Mouse (Mus musculus) erythroblast, embryonic 14.5 days (primary cell): ENCODE measurements around the gene Myo1d. TPM values are rescaled to one million over a fixed set of nuclear protein-coding genes. Genes with fewer than 3 reads are reported as not detected.

ENCODE experiments used
- H3K27me3 ChIP-seq: 2 replicates; pipeline ENCODE4 v1.6.1; 2012; ENCODE audit warnings: inconsistent platforms; ENCODE audit not compliant: control insufficient read depth
- H3K36me3 ChIP-seq: 2 replicates; pipeline ENCODE4 v1.6.1; 2012; ENCODE audit warnings: mild to moderate bottlenecking, inconsistent platforms; ENCODE audit not compliant: control insufficient read depth
- H3K4me1 ChIP-seq: 2 replicates; pipeline ENCODE4 v1.6.1; 2012; ENCODE audit warnings: inconsistent platforms; ENCODE audit not compliant: control insufficient read depth
- H3K4me3 ChIP-seq: replicated peaks from 2 replicates; pipeline ENCODE3; 2012; ENCODE audit warnings: moderate library complexity, mild to moderate bottlenecking, inconsistent platforms
- H3K9me3 ChIP-seq: 2 replicates; pipeline ENCODE4 v1.6.1; 2012; ENCODE audit warnings: low read length, inconsistent platforms, mixed read lengths; ENCODE audit not compliant: control insufficient read depth
- GATA1 ChIP-seq: IDR thresholded peaks from 2 replicates; pipeline ENCODE4 v1.6.1; 2012; ENCODE audit warnings: low read length, inconsistent platforms, mixed read lengths
- TAL1 ChIP-seq: IDR thresholded peaks from 3 replicates; pipeline ENCODE4 v1.6.1; 2012; ENCODE audit warnings: low read length, inconsistent platforms, mixed read lengths
- polyA plus RNA-seq: library from polyadenylated mRNA; stranded (reverse); fragments of >175 nt; gene quantifications from 2 replicates; pipeline ENCODE4 v1.2.3, GENCODE M21; 2012

The Myo1d gene
- polyA plus RNA-seq, 1 experiment = 1.9 TPM

GRCm38 (mm10) chr11:80759023-80759422 is 20.8 kb downstream of the Myo1d start:
- Histone ChIP-seq H3K36me3 (no peaks in the 10 kb centered on the region), H3K4me1 (peaks cover 2% of the 10 kb centered on the region; the same call in 1 of the 2 replicates), H3K4me3 (no peak overlapping the region), H3K27me3 (peaks cover 2% of the 10 kb centered on the region; the same call in 1 of the 2 replicates), H3K9me3 (no peaks in the 10 kb centered on the region)
- TF ChIP-seq TAL1 = no peak
- no peak for TF ChIP-seq GATA1

- no peak for TF ChIP-seq TAL1
- TF ChIP-seq GATA1 = no peak
- Histone ChIP-seq H3K36me3 (no peaks in the 10 kb centered on the region), H3K4me1 (no peaks in the 10 kb centered on the region), H3K4me3 (no peak overlapping the region), H3K27me3 (no peaks in the 10 kb centered on the region), H3K9me3 (no peaks in the 10 kb centered on the region)
Measured at GRCm38 (mm10) chr11:80754201-80754600, 25.6 kb downstream of the Myo1d start.

DNA sequence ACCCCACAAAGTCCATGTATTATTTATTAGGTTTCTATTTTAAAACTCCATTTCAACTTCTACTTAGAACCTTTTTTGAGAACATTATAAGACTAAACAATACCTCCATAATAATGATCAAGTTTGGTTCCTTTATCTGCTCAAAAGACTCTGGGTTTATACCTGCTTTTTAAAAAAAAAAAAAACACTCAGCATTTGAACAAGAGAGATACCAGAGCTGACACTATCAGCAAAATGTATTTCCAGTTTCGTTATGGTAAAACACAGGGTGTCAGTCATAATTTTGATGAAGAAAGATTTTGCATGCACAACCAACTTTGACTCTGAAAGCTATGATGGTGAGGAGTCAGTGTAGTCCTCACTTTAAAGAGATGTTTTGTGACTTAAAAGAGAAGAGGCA is 28.7 kb downstream of the Myo1d start:
- no peaks in the 10 kb centered on the region for H3K36me3 ChIP-seq
- H3K4me3 ChIP-seq = no peak overlapping the region
- H3K4me1 ChIP-seq = no peaks in the 10 kb centered on the region
- H3K27me3 ChIP-seq = no peaks in the 10 kb centered on the region
- H3K9me3 ChIP-seq = no peaks in the 10 kb centered on the region
- no peak for TF ChIP-seq GATA1
- TF ChIP-seq TAL1 = no peak

- H3K36me3 ChIP-seq = no peaks in the 10 kb centered on the region
- H3K4me3 ChIP-seq = no peak overlapping the region
- H3K27me3 ChIP-seq = no peaks in the 10 kb centered on the region
- H3K9me3 ChIP-seq = no peaks in the 10 kb centered on the region
- no peaks in the 10 kb centered on the region for H3K4me1 ChIP-seq
- no peak for TF ChIP-seq TAL1
- no peak for TF ChIP-seq GATA1
Measured at GRCm38 (mm10) chr11:80749187-80749586, 30.6 kb downstream of the Myo1d start.

GRCm38 (mm10) chr11:80745426-80745825 is 34.4 kb downstream of the Myo1d start:
- H3K36me3 ChIP-seq = no peaks in the 10 kb centered on the region
- no peaks in the 10 kb centered on the region for H3K4me1 ChIP-seq
- no peak for TF ChIP-seq TAL1
- no peak for TF ChIP-seq GATA1
- H3K27me3 ChIP-seq = no peaks in the 10 kb centered on the region
- no peaks in the 10 kb centered on the region for H3K9me3 ChIP-seq
- H3K4me3 ChIP-seq = no peak overlapping the region

GRCm38 (mm10) chr11:80743823-80744410 is 35.9 kb downstream of the Myo1d start:
- Histone ChIP-seq H3K4me3 (no peak overlapping the region), H3K4me1 (no peaks in the 10 kb centered on the region), H3K27me3 (no peaks in the 10 kb centered on the region), H3K9me3 (no peaks in the 10 kb centered on the region), H3K36me3 (no peaks in the 10 kb centered on the region)
- no peak for TF ChIP-seq GATA1
- no peak for TF ChIP-seq TAL1

DNA sequence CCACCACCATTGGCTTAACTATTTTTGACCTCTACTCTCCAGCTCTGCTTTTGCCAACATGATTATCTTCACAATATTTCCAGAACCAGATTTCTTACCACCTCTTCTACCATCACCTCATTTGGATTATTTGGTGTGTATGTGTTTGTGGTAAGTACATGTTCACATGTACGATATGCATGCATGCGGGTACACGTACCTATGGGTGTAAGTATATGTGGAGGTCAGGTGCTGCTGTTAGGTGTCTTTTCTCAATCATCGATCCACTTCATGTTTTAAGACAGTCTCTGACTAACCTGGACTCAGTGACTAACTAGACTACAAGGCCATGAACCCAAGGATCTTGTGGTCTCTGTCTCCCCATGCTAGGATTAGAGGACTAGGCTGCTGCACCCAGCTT is 37.4 kb downstream of the Myo1d start:
- H3K4me3 ChIP-seq = no peak overlapping the region
- H3K36me3 ChIP-seq = no peaks in the 10 kb centered on the region
- H3K27me3 ChIP-seq = no peaks in the 10 kb centered on the region
- H3K9me3 ChIP-seq = no peaks in the 10 kb centered on the region
- H3K4me1 ChIP-seq = no peaks in the 10 kb centered on the region
- TF ChIP-seq GATA1 (no peak), TAL1 (no peak)

DNA sequence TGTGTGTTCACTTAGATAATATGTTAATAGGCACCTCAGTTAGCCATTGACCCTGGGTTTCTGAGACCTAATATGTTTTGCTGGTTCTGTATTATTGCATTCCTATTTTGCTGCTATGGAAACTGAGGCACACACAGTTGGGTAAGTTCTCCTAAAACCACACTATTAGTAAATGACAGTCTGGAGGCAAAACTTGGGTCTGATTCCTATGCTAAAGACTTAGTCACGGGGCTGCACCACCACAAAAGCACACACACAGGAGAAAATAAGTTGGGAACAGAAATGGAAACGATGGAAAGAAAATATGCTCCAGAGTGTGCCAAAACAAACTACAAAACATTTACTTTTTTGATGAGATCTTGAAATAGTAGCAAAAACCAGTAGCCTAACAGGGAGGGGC is 45.1 kb downstream of the Myo1d start:
- Histone ChIP-seq H3K4me3 (no peak overlapping the region), H3K4me1 (no peaks in the 10 kb centered on the region), H3K27me3 (no peaks in the 10 kb centered on the region), H3K36me3 (no peaks in the 10 kb centered on the region), H3K9me3 (no peaks in the 10 kb centered on the region)
- TF ChIP-seq GATA1 (no peak), TAL1 (no peak)

DNA sequence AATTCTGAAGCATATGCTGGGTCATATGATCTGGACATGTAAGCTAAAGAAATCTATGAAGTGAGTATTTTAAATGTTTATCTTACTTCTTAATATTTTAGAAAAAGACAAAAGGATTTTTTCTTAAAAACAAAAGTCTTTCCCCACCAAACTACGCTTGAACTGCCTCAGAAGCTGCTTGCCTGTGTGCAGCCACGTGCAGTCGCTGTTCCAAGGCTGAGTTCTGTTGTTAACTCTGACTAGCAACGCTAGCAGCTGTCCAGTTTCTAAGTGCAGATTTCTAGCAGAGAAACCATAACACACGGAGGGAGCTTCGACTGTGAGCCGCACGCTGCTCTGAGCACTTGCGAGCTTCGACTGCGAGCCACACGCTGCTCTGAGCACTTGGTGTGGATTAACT is 55.1 kb downstream of the Myo1d start:
- TF ChIP-seq TAL1 (no peak), GATA1 (no peak)
- no peaks in the 10 kb centered on the region for H3K4me1 ChIP-seq
- H3K36me3 ChIP-seq = no peaks in the 10 kb centered on the region

More for the DNA sequence above, 55.1 kb downstream of the Myo1d start:
- no peaks in the 10 kb centered on the region for H3K27me3 ChIP-seq
- H3K4me3 ChIP-seq = no peak overlapping the region
- no peaks in the 10 kb centered on the region for H3K9me3 ChIP-seq
